Mouse (Mus musculus): ENCODE measurements around the gene 4931428F04Rik. TPM values are rescaled to one million over a fixed set of nuclear protein-coding genes. Genes with fewer than 3 reads are reported as not detected.
A peak's percentile ranks its signal among the peaks of the same experiment; 100 is the strongest.
"Not testable (repeated sequence)": the region's sequence is repeated elsewhere in the genome, so short reads cannot be mapped to it uniquely, and the experiment has no call there.

4931428F04Rik gene
- total RNA-seq, 2 experiments from 2014 or later, result 2.3 to 3.1 TPM

DNA sequence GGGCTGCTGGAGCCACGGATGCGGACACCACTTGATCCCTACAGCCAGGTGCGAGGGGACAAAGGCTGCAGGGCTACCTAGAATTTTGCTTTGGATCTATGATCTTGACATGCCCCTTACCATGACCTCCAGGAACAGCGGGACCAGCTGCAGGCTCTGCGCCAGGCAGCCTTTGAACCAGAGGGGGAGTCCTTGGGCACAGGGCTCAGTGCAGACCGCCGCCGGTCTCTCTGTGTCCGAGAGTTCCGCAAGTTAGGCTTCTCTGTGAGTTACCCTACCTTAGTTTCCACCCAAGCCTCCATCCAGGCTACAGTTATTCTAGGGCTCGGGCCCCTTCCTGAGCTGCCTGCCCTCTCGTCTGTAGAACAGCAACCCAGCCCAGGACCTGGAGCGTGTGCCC, 18.0 kb upstream of the 4931428F04Rik start:
- no peak for DNase-seq

DNA sequence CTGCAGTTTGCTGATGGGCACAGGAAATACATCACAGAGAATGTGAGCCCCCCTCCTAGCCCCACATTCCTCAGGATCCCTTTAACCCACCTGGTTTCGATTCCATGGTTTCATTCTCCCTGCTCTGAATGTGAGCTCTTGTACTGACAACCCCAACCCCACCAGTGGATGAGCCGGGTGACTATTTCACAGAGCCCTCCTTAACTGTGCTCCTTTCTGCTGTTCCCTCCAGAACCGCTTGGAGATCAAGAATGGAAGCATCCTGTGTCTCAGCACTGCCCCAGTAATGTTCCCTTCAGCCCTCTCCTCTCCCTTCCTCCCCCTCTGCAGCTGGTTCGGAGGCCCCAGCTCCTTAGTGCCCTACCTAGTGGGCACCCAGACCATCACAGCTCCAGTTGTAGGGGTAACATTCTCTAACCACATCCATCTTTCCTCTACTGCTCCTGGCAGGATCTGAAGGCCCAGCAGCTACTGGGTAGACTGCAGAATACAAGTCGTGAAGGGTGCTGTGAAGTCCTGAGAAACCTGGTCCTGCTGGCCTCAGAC, 16.6 kb upstream of the 4931428F04Rik start:
- no peak for DNase-seq

GRCm38 (mm10) chr8:105305211-105306145, 15.8 kb upstream of the 4931428F04Rik start, which contains the start of gene Elmo3:
TSS of gene Elmo3 (plus strand) at chr8:105305601.
- no peak for DNase-seq

DNA sequence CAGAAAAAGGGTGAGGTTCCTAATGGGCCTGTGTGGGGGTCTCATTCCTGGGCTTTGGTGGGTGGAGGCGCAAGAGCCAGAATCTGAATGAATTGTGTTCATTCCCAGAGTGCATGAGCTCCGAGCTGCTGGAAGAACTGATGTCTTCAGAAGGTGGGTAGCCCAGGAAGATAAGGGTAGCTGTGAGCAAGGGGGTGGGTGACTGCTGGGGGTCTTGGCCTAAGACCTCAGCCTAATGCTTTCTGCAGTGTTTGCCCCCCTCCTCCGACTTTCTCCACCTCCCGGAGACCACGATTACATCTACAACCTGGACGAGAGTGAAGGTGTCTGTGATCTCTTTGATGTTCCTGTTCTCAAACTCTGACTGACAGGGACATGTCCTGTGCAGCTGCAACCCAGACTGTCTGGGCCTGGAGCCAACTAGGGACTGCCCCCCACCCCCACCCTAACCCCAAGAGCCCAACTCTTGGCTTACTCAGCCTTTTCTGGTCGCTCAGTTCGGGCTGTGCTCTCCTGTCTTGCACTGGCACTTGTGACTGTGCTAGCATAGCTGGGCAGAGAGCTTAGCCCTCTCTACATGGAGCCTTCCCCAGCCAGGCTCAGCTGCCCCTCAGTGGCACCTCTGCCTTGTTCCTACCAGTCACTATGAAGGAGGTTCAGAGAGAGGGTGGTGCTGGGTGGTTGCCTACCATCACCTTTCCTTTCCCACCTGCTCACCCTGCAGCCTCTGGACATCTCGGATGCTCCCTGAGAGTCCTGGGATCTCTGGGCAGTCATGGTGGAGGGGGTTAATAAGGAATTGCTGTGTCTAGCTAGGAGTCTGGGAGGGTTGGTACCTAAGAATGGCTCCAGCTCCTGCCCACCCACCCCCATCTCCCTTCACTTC, 14.9 kb upstream of the 4931428F04Rik start:
- no peak for DNase-seq

GRCm38 (mm10) chr8:105303874-105304273, 14.2 kb upstream of the 4931428F04Rik start:
- no peak for DNase-seq

DNA sequence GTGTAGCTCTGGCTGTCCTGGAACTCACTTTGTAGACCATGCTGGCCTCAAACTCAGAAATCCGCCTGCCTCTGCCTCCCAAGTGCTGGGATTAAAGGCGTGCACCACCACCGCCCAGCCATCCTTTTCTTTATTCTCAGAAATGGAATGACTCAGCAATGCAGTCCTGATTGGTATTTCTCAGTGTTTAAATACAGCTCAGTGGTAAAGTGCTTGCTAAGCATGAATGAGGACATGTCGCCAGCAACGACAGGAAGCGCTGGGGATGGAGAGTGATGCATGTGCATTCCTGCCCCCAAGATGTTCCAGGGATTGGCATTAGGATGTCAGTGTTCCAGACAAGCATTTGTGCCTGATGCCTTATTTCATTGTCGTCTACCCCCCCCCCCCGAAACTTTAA, 13.7 kb upstream of the 4931428F04Rik start:
- no peak for DNase-seq

- DNase-seq, result no peak
Observed at GRCm38 (mm10) chr8:105299962-105300361, 10.3 kb upstream of the 4931428F04Rik start.

GRCm38 (mm10) chr8:105298351-105299252, 8.9 kb upstream of the 4931428F04Rik start:
- no peak for DNase-seq

- DNase-seq, result peak; percentile 90
Observed at GRCm38 (mm10) chr8:105297511-105298192, 8.0 kb upstream of the 4931428F04Rik start, which contains the start of gene E2f4. TSS of gene E2f4 (plus strand) at chr8:105297663.

GRCm38 (mm10) chr8:105295895-105296573, 6.4 kb upstream of the 4931428F04Rik start, which contains the start of gene Exoc3l:
TSS of gene Exoc3l (minus strand) at chr8:105296101.
- DNase-seq, result no peak

DNA sequence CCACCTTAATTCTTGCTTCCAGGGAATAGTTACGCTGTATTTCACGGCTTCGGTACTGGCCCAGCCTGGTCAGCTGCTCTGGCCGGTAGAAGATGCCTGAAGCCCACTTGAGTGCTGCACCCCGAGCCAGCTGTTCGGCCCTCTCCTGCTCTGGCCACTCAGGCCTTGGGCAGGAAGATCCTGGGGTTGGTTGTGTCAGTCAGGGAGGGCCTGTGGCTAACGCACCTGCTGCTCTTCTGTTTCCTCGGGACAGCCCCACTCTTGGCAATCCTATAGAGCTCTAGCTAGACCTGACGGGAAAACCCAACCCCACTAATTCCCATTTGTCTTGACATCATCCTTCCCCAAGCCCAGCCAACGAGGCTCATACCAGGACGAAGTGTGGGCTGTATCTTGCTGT, 5.6 kb upstream of the 4931428F04Rik start:
- DNase-seq, result no peak

DNA sequence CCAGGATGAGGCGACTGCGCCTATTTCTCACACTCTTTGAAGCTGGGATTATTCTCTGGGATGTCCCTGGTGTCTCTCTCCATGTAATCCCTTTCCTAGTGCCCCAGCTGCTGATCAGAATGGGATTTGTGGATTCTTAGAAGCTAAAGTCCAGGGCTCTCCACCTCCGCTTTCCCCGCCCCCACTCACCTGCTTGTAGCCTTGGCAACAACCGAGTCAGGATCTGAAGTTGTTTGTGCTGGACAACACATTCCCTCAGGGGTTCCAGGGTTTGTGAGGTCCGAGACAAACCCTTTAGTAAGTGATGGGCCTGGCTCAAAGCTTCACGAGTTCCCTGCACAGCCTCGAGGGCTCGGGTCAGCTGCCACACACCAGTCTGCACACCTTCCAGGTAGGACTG, 5.1 kb upstream of the 4931428F04Rik start:
- DNase-seq, result no peak

GRCm38 (mm10) chr8:105293405-105293804, 3.7 kb upstream of the 4931428F04Rik start:
- DNase-seq, result no peak

DNA sequence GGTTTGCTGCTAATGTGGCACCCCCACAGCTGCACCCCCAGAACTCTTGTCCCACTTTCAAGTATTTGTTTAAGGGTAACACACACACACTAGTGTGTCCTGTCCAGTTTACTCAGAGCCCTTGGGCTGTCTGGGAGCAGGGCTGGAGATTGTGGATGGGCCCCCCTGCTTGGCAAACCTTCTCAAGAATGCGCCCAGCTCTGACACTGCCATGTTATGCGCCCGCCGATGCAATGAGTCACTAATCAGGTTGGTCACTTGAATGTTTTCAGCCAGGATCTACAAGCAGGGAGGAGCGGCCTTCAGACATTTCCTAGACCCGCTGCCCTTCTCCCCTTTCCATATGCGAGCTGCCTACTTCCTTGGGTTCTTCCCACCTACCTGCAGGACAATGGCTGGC, 2.8 kb upstream of the 4931428F04Rik start:
- DNase-seq, result no peak

DNA sequence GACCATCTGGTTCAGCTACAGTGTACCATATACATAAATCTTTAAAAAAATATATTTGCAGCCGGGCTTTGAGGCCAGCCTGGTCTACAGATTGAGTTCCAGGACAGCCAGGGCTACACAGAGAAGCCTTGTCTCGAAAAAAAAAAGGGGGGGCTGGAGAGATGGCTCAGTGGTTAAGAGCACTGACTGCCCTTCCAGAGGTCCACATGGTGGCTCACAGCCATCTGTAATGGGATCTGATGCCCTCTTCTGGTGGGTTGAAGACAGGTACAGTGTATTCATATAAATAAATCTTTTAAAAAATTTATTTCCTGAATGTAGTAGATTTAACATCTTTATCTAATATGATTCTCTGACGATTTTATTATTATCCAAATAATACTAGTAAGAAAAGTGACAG, 2.1 kb upstream of the 4931428F04Rik start:
- not testable (repeated sequence) for DNase-seq

DNA sequence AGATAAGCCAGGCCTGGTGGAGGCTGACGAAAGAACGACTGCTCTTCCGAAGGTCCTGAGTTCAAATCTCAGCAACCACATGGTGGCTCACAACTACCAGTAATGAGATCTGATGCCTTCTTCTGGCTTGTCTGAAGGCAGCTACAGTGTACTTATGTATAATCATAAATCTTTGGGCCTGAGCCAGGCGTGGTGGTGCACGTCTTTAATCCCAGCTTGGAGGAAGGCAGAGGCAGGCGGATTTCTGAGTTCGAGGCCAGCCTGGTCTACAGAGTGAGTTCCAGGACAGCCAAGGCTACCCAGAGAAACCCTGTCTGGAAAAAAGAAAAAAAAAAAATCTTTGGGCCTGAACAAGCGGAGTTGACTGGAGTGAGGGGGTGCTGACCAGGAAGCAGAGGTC, 1.7 kb upstream of the 4931428F04Rik start:
- DNase-seq, result not testable (repeated sequence)

DNA sequence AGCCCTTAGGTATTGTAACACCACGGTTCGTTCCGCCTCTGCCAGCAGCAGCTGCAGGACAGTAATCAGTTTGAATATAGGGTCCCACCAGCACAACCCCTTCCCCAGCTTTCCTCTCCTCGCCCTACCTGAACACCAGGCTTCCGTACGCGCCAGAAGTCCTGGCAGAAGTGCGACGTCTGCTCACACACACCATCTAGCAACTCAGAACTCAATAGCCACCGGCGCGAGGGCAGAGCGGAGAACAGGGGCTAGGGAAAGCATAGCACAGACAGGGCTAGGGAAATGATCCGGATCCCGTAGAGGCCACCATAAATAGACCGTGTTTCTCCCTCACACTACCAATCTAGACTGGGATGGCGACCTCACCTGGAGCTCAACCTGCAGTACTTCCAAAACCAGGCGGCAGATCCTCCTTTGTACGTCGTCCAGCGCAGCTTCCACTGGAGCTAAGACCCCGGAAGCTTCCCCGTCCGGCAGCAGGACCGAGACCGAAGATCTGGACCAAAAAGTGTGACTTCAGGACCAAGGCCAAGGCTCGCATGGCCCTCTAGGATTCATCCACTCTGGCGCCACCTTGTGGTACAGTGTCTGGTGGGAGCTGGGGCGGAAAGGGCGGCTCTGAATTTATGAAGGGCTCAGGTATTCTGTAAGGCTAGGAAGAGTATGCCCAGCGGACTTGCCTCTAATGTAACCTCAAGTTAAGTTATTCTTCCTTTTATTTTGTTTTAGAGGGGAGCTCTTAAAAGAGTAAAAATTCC, 1.1 kb upstream of the 4931428F04Rik start:
- DNase-seq, result peak; percentile 99

DNA sequence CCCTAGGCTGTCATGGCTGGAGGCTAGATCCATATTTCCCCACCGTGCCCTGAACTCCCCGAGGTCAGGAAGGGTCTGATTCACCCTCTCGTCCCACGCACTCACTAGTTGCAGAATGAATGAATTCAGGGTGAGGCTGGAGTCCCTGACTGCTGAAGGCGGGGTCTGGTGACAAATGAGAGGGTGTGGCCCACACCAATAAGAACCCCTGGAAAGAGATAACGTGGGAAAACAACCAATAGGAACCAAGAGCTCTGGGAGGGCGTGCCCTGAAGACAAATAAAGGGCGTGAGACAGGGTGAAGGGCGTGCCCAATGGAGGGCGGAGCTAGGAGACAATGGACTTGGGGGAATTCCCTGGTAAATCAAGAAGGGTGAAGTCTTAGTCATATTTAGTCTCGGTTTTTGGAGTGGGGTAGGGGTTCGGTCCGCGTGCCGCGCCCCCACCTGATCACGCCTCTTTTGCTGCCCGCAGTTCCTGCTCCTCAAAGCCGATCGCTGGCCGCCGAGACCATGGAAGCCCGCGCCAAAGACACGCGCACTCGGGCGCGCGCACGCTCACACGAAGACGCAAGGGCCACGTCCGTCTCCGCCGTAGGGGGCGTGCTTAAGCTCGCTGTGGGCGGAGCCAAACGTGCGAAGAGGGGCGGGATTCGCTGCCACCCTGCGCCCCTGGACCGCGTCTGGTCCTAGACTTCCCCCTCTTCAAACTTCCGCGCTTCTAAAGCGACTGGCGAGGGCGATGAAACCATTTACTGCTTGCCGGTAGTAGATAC, 519 bp downstream of the 4931428F04Rik start:
- DNase-seq, result peak; percentile 93
